Mouse (Mus musculus): ENCODE data around the gene Hsph1.

Gene Hsph1

GRCm38 (mm10) chr5:149641277-149641892 is 5.2 kb upstream of the Hsph1 start:
- DNase-seq, result no peak

GRCm38 (mm10) chr5:149637306-149637705 is 1.1 kb upstream of the Hsph1 start:
- no peak for DNase-seq

GRCm38 (mm10) chr5:149635556-149635955 is 620 bp downstream of the Hsph1 start:
- DNase-seq, result no peak

GRCm38 (mm10) chr5:149634409-149635035 is 1.7 kb downstream of the Hsph1 start:
- no peak for DNase-seq

GRCm38 (mm10) chr5:149625547-149625946 is 10.6 kb downstream of the Hsph1 start:
- no peak for DNase-seq

GRCm38 (mm10) chr5:149623815-149624675 is 12.1 kb downstream of the Hsph1 start:
- DNase-seq, result no peak

- DNase-seq, result no peak
These were observed 13.5 kb downstream of the Hsph1 start for GRCm38 (mm10) chr5:149622644-149623043.

GRCm38 (mm10) chr5:149622152-149622551 is 14.0 kb downstream of the Hsph1 start:
- DNase-seq, result no peak

GRCm38 (mm10) chr5:149617776-149618425 is 18.3 kb downstream of the Hsph1 start:
- no peak for DNase-seq

GRCm38 (mm10) chr5:149616817-149617216 is 19.4 kb downstream of the Hsph1 start:
- DNase-seq, result no peak

GRCm38 (mm10) chr5:149616138-149616537 is 20.0 kb downstream of the Hsph1 start:
- no peak for DNase-seq

GRCm38 (mm10) chr5:149612740-149613139 is 23.4 kb downstream of the Hsph1 start:
- no peak for DNase-seq

- DNase-seq, result no peak
These were observed 24.0 kb downstream of the Hsph1 start for GRCm38 (mm10) chr5:149612165-149612518.

- DNase-seq, result no peak
These were observed 24.6 kb downstream of the Hsph1 start for GRCm38 (mm10) chr5:149611476-149612164.

GRCm38 (mm10) chr5:149607083-149607720 is 29.0 kb downstream of the Hsph1 start:
- no peak for DNase-seq

- no peak for DNase-seq
These were observed 32.9 kb downstream of the Hsph1 start for GRCm38 (mm10) chr5:149603241-149603640.

- DNase-seq, result no peak
These were observed 34.2 kb downstream of the Hsph1 start for GRCm38 (mm10) chr5:149601996-149602395.

GRCm38 (mm10) chr5:149597351-149597750 is 38.8 kb downstream of the Hsph1 start:
- no peak for DNase-seq

- no peak for DNase-seq
These were observed 42.0 kb downstream of the Hsph1 start for GRCm38 (mm10) chr5:149594215-149594614.

- DNase-seq, result no peak
These were observed 46.2 kb downstream of the Hsph1 start for GRCm38 (mm10) chr5:149589932-149590331.

GRCm38 (mm10) chr5:149588814-149589534 is 47.2 kb downstream of the Hsph1 start:
- no peak for DNase-seq

Data from cerebellum, adult 8-10 months (tissue).